Mouse (Mus musculus): Measurements from ENCODE around the gene Rnf10. TPM values are rescaled to one million over a fixed set of nuclear protein-coding genes. Genes with fewer than 3 reads are reported as not detected.

Gene Rnf10
- total RNA-seq, 2 experiments from 2014 or later: 244 to 283 TPM

- no peak for DNase-seq (ENCODE audit: low spot score in 2 of 2)
- intact Hi-C loops (cut with DNase I): no loop called here
These were observed 17.2 kb downstream of the Rnf10 start for GRCm38 (mm10) chr5:115255472-115255871.

DNA sequence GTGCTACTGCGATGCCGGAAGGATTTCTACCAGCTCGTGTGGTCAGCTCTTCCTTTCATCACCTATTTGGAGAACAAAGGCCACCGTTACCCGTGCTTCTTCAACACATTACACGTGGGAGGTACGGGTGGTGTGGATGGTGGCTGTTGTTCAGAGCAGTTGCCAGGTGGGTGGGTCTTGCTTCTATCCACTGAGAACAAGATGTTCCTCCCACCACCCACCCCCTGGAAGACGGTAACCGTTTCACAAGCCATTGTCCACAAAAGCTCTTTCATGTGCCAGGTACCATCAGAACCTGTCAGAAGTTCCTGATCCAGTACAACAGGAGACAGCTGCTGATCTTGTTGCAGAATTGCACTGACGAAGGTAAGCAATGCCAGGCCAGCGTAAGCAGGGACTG lies 32.5 kb downstream of the Rnf10 start:
- intact Hi-C loops (cut with DNase I): no loop called here
- DNase-seq (ENCODE audit: low spot score in 2 of 2): peak in 1 of 2 experiments; percentile 73

DNA sequence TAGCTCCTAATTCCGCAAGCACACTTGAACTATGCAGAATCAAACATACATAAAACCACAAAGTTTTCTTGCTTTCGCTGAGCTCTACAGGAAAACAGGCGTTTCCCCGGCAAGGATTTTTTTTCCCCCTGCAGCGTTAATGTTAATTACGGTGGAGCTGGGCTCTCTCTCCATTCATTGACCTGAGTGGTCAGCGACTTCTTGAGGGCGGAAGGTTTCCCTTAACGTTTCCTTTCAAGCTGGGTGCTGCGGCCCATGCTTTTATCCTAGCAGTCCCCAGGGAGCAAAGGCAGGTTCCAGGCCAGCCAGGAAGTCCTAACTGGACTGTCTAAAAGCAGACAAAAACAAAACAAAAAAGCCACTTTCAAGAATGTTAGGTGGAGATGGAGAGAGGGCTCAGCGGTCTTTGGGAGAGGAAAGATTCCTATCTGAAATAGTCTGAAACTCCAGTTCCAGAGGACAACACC lies 33.9 kb downstream of the Rnf10 start:
- DNase-seq (ENCODE audit: low spot score in 2 of 2): no peak
- intact Hi-C loops (cut with DNase I): loop anchor here (5.0 kb wide), 1 partner anchor 111 kb away; no protein-coding TSS in a partner anchor

DNA sequence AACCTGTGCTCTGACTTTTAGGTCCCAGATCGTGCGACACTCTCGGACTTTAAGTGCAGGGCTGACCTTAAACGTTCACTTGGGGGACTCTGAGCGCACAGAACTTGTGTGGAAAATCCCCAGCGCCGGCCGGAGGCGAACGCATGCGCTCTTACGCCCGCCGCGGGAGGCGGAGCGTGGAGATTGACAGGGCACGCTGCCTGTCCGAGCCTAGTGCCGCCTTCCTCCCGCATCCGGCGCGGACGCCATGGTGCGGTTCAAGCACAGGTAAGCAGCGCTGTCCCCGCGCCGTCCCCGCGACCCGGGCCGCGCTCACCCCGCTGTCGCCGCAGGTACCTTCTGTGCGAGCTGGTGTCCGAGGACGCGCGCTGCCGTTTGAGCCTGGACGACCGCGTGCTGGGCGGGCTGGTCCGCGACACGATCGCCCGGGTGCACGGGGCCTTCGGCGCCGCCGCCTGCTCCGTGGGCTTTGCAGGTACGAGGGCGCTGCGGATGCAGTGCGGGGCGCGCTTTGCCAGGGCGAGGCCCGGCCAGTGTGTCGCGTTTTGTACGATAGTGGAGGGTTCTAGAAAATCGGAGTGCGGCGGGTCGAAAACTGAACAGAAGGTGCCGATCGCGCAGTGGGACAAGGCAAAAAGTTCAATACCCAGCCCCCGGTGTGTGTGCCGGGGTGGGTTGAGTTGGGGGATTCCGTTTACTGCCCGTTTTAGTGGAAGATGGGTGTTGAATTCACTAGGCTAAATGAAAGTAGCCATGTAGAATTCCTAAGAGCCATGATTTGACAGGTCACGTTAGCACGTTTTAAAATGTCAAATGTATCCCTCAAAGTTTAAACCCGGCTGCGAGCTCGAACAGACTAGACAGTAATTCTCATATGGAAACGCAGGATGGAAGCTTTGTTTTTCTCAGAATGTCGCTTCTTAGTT lies 34.6 kb downstream of the Rnf10 start:
- DNase-seq (ENCODE audit: low spot score in 2 of 2): peak; percentile 85 to 94
- intact Hi-C loops (cut with DNase I): loop anchor here (2.0 to 5.0 kb wide), 3 partner anchors 45 to 259 kb away; no protein-coding TSS in a partner anchor

DNA sequence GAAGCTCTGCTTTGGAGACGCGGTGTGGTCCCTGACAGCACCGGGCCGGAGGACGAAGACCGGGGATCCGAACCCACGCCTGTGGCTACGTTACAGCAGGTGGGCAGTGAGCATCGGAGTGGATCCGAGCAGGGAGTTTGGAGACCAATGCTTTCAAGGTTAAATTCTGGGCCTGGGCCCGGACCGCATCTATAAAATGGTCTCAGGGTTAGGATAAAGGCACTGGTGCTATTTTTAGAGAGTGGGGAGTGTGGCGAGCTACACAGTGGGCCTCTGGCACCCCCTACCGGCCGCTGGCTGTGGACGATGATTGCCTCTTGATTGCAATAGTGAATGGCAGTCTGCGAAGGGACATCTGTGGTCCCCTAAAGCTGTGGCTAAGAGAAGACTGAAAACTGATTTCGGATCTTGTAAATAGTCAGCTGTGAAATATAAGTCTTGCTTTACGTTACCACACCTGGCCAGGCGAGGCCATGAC lies 36.9 kb downstream of the Rnf10 start, which contains the start of gene Pop5:
Pop5 (plus strand) TSS at position 51 of the 478 bp plus-strand sequence.
- peak; percentile 93 to 95 for DNase-seq (ENCODE audit: low spot score in 2 of 2)
- intact Hi-C loops (cut with DNase I): loop anchor here (2.0 to 5.0 kb wide), 3 partner anchors 43 to 257 kb away; no protein-coding TSS in a partner anchor

DNA sequence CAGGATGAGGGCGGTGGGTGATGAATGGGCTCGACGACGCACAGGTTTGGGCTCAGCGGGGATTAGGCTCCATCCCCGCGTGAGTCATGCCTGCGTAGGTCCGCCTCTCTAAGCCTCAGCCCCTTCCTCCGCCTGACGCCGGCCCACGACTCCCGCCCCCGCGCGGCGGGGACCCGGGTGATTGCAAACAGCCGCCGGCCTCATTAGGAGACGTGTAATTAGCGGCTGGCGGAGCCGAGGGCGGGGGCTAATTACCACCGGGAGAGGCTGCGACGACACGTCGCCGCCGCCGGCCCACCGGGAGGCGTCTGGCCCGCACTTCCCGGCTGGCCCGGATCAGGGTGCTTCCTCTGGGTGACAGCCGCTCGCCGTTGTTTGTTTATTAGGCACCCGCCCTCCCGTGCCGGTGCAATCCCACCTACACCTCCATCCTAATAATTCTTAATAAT lies 37.4 kb downstream of the Rnf10 start:
- intact Hi-C loops (cut with DNase I): loop anchor here (5.0 kb wide), 1 partner anchor 108 kb away; no protein-coding TSS in a partner anchor
- DNase-seq (ENCODE audit: low spot score in 2 of 2): peak; percentile 74 to 76

DNA sequence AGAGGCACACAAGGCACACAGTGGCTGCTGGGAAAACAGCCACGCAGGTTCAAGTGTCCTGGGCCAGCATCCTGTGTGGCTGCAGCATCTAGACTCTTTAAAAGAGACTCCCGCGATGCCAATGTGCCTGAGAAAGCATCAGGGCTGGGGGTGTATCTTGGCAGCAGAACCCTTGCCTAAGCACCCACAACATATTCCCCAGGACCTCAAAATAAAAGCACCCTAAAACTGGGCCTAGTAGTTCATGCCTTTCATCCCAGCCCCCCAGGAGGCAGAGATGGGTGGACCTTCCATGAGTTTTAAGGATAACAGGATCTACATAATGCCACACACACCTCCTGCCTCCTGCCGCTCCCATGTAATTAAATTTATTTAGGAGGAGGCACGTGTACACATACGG lies 38.2 kb downstream of the Rnf10 start:
- intact Hi-C loops (cut with DNase I): no loop called here
- DNase-seq (ENCODE audit: low spot score in 2 of 2): no peak

GRCm38 (mm10) chr5:115233031-115233780 lies 39.5 kb downstream of the Rnf10 start:
- DNase-seq (ENCODE audit: low spot score in 2 of 2): no peak
- intact Hi-C loops (cut with DNase I): no loop called here

- intact Hi-C loops (cut with DNase I): no loop called here
- no peak for DNase-seq (ENCODE audit: low spot score in 2 of 2)
These were observed 40.2 kb downstream of the Rnf10 start for GRCm38 (mm10) chr5:115232516-115232915.

- no peak for DNase-seq (ENCODE audit: low spot score in 2 of 2)
- intact Hi-C loops (cut with DNase I): no loop called here
These were observed 41.1 kb downstream of the Rnf10 start for GRCm38 (mm10) chr5:115231552-115232120.

- intact Hi-C loops (cut with DNase I): no loop called here
- DNase-seq (ENCODE audit: low spot score in 2 of 2): peak; percentile 76 to 85
These were observed 41.7 kb downstream of the Rnf10 start for GRCm38 (mm10) chr5:115230830-115231551.

DNA sequence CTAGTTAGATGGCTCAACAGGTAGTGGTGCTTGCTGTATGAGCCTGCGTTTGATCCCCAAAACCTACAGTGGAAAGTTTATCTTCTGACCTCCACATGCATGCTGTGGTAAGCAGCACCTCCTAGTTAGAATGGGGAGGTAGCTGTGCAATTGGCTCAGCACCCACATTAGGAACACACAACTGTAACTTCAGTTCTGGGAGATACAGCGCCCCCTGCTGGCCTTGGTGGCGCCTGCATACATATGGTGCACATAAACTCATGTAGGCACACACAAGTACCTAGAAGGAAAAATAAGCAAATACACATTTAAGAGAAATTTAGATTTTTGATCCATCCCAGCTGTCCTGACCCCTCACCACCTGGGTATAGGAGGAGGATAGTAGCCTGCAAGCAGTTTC lies 50.2 kb downstream of the Rnf10 start:
- DNase-seq (ENCODE audit: low spot score in 2 of 2): no peak
- intact Hi-C loops (cut with DNase I): no loop called here

DNA sequence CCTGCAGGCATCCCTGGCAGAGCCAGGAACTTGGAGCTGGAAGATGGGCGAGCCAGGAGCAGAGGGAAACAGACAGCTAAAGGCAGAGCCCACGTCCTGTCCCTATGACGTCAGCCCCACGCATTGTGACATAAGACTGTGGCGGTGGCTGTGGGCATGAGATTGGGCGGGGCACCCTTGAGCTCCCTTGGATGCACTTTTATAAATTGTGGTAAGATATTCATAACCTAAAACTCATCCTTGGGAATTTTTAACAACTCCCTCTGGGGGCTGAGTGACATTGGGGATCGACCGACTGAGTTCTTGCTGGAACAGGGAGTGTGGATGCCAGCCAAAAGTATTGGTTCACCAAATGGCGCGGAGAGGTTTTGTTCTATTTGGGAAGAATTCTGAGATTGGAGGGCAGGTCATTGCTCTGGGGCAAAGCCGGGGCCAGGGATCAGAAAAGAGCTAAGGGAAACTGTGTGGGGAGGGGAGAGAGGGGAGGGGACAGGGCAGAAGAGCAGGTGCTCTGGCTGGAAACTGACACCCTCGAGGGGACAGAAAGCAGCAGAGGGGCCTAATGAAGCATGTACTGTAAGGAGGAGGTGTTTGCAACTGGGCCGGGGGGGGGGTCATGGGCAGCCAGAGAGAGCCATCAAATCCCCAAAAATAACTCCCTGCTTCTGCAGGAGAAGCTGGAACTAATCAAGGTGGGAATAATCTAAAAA lies 51.6 kb downstream of the Rnf10 start:
- intact Hi-C loops (cut with DNase I): no loop called here
- peak; percentile 65 to 66 for DNase-seq (ENCODE audit: low spot score in 2 of 2)

- intact Hi-C loops (cut with DNase I): no loop called here
These were observed 54.7 kb downstream of the Rnf10 start for GRCm38 (mm10) chr5:115217998-115218397.

DNA sequence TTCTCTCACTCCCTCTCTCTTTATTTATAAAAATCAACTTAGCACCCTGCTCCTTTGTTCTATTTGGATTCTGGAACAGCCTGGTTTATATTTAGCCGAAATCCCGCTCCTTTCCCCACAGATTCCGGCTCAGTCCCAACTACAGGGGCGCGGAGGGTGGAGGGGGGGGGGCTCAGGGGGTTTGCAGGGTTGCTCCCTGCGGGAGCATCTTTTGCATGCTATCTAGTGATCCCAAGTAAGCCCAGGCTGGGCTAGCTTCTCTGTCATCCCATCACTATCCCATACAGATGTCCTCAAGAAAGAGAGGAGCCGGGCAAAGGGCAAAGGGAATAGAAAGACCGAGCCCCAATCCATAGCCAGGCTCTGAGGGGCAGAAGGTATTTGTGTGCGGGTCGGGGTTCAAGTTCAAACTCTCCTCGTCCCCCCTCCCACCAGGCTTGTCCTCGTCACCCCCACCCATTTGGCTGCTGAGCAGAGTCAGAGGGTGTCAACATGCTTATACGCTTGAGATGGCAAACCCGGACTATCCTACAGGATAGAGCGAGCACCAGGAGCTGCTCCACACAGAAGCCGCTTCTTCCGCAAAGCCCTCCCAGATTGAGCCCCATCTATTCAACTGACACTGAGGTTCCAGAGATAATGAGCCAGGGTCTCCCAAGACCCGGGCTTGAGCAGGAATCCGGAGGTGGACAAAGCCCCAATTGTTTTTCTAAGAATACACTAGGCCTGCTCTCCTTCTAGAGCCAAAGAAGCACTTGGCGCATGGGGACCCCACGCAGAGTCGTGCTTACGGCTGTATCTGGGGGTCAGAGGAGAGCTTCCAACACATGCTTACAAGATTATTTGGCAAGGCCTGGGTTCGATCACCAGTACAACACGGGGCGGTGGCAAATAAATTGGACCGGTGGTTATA lies 57.2 kb downstream of the Rnf10 start:
- intact Hi-C loops (cut with DNase I): no loop called here

More at GRCm38 (mm10) chr5:115217998-115218397, 54.7 kb downstream of the Rnf10 start:
- no peak for DNase-seq (ENCODE audit: low spot score in 2 of 2)

DNA sequence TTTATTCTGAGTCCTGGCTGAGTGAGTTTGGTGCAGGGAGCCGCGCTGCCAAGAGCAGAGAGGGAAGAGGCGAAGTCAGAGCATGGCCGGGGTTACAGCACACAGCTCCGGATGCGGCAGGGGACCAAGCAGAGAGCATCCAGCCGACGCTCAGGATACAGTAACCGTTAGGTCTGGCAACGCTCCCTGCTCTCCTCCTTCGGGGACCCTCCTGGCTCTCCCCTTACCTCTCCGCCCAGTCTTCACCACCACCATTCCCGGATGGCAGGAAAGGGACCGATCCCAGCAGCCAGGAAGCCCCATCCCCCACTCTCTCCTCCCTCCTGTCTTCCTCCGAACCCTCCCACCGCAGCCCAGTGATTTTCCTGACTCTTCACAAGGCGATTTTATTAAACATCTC lies 57.8 kb downstream of the Rnf10 start:
- DNase-seq (ENCODE audit: low spot score in 2 of 2): peak in 1 of 2 experiments; percentile 74
- intact Hi-C loops (cut with DNase I): no loop called here

More for the DNA sequence above, 57.2 kb downstream of the Rnf10 start:
- no peak for DNase-seq (ENCODE audit: low spot score in 2 of 2)

DNA sequence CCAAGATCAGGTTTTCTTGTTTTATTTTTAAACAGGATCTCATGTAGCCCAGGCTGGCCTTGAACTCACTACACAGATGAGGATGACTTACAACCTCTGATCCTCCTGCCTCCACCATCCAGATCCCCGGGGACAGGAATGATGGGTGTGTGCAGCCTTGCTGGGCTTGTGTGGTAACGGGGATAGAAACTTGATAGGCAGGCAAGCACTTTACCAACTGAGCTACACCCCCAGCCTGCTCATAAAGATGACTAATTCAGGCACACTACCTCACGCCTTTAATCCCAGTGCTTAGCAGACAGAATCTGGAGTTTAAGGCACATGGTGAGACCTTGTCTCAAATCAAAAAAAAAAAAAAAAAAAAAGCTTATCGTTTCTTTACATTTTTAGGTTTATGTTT lies 59.8 kb downstream of the Rnf10 start:
- no peak for DNase-seq (ENCODE audit: low spot score in 2 of 2)
- intact Hi-C loops (cut with DNase I): no loop called here

Data from left cerebral cortex, postnatal 14 days (tissue).